Mouse (Mus musculus) granulocyte monocyte progenitor cell, adult 5-6 weeks (primary cell): ENCODE data around the gene Oca2. TPM values are rescaled to one million over a fixed set of nuclear protein-coding genes. Genes with fewer than 3 reads are reported as not detected.

ENCODE experiments used
- total RNA-seq, 2 experiments: library from RNA; stranded (forward) in 1 of 2; stranded (reverse) in 1 of 2; fragments of 200-712, 200-1000 nt in 1 of 2; fragments of >200 nt in 1 of 2; fragmentation: Nextera tagmentation in 1 of 2; gene quantifications; 2 replicates each; pipeline ENCODE4 v1.2.3; 2014 to 2017

The Oca2 gene
- total RNA-seq, 2 experiments from 2014 or later = not detected

Other genes with a start within 250 kb of the Oca2 start
- gene Nipa1, start 219.8 kb upstream of the Oca2 start, total RNA-seq (2014; fragmentation: Nextera tagmentation) = 0.73 and 1.3 TPM in 2 replicates
- 1.9 and 4.4 TPM in 2 replicates for gene Nipa1, start 219.8 kb upstream of the Oca2 start, total RNA-seq (2017)
- 18.9 and 29.0 TPM in 2 replicates for gene Herc2, start 189.6 kb upstream of the Oca2 start, total RNA-seq (2014; fragmentation: Nextera tagmentation)
- gene Herc2, start 189.6 kb upstream of the Oca2 start, total RNA-seq (2017) = 31.5 and 44.2 TPM in 2 replicates